Mouse (Mus musculus): Measurements from ENCODE around the gene Ezr. TPM values are rescaled to one million over a fixed set of nuclear protein-coding genes. Genes with fewer than 3 reads are reported as not detected.
"Not testable (repeated sequence)": the region's sequence is repeated elsewhere in the genome, so short reads cannot be mapped to it uniquely, and the experiment has no call there.

The Ezr gene
- total RNA-seq, 2 experiments from 2014 or later = 41.7 to 50.5 TPM

GRCm38 (mm10) chr17:6707422-6707821 lies 75.2 kb downstream of the Ezr start:
- not testable (repeated sequence) for DNase-seq

- DNase-seq = not testable (repeated sequence)
These were observed 76.1 kb downstream of the Ezr start for GRCm38 (mm10) chr17:6706448-6706847.

GRCm38 (mm10) chr17:6703381-6704270 lies 79.0 kb downstream of the Ezr start:
- not testable (repeated sequence) for DNase-seq

GRCm38 (mm10) chr17:6702625-6703221 lies 79.9 kb downstream of the Ezr start:
- not testable (repeated sequence) for DNase-seq

GRCm38 (mm10) chr17:6700077-6700476 lies 82.5 kb downstream of the Ezr start:
- not testable (repeated sequence) for DNase-seq

GRCm38 (mm10) chr17:6699502-6699901 lies 83.1 kb downstream of the Ezr start:
- DNase-seq = not testable (repeated sequence)

GRCm38 (mm10) chr17:6697224-6697775 lies 85.3 kb downstream of the Ezr start:
- DNase-seq = peak; percentile 48

- DNase-seq = not testable (repeated sequence)
These were observed 86.1 kb downstream of the Ezr start for GRCm38 (mm10) chr17:6696521-6696920.

- not testable (repeated sequence) for DNase-seq
These were observed 86.9 kb downstream of the Ezr start for GRCm38 (mm10) chr17:6695712-6696111.

- peak; percentile 85 to 89 for DNase-seq
These were observed 91.0 kb downstream of the Ezr start for GRCm38 (mm10) chr17:6691596-6691995.

- DNase-seq = not testable (repeated sequence)
These were observed 93.2 kb downstream of the Ezr start for GRCm38 (mm10) chr17:6689344-6689743.

Other genes with a start within 250 kb of the Ezr start
- gene Dynlt1c, start 181.1 kb downstream of the Ezr start, total RNA-seq (2021) = 10 to 100 TPM; 16.9 to 17.8 TPM
- gene Dynlt1f, start 126.9 kb downstream of the Ezr start, total RNA-seq (2021) = 10 to 100 TPM; 21.0 to 23.1 TPM
- not detected for gene Sytl3, start 123.7 kb downstream of the Ezr start, total RNA-seq (2021)
- 10 to 100 TPM; 29.8 TPM for gene Rsph3b, start 165.9 kb upstream of the Ezr start, total RNA-seq (2021)
- gene Tagap1, start 178.4 kb upstream of the Ezr start, total RNA-seq (2021) = 10 to 100 TPM; 24.8 to 24.9 TPM
- gene Rnaset2b, start 187.8 kb upstream of the Ezr start, total RNA-seq (2021) = 10 to 100 TPM; 37.0 to 38.8 TPM
- gene Gm49721, start 196.1 kb upstream of the Ezr start, total RNA-seq (2021) = under 1 TPM in 1 of 2 experiments, not detected in 1; 0.22 TPM
- 1 to 10 TPM; 1.5 to 1.8 TPM for gene Gm1604a, start 242.8 kb upstream of the Ezr start, total RNA-seq (2021)

Data from layer of hippocampus, postnatal 36 days (tissue).